Mouse (Mus musculus): ENCODE measurements around the gene Slc11a1. TPM values are rescaled to one million over a fixed set of nuclear protein-coding genes. Genes with fewer than 3 reads are reported as not detected.
A peak's percentile ranks its signal among the peaks of the same experiment; 100 is the strongest.

Gene Slc11a1
- polyA plus RNA-seq, 1 experiment from 2014 or later: 2.1 TPM

MicroRNAs encoded within 50 kb of the gene (microRNA counts, 519-probe panel; counts per million panel counts)
- microRNA mmu-miR-26b: 2,366 counts per million, percentile 64 among the panel's probes with 10 or more counts

Small RNAs within 50 kb of the gene (microRNA-seq; reads per million reads assigned to microRNA genes)
- 28,682 reads per million, percentile 99 among the genes with 10 or more reads in this experiment for gene Mir26b

Other genes starting within 250 kb of the Slc11a1 start
- gene Rufy4, start 249.7 kb upstream of the Slc11a1 start, polyA plus RNA-seq (2016; fragmentation: Nextera tagmentation; extraction: Ambion mirVana): 0.06 and 0.15 TPM in 2 replicates
- 0.05 and 0.22 TPM in 2 replicates for gene Cxcr2, start 221.2 kb upstream of the Slc11a1 start, polyA plus RNA-seq (2016; fragmentation: Nextera tagmentation; extraction: Ambion mirVana)
- not detected in 2 replicates for gene Cxcr1, start 180.6 kb upstream of the Slc11a1 start, polyA plus RNA-seq (2016; fragmentation: Nextera tagmentation; extraction: Ambion mirVana)
- 359 and 369 TPM in 2 replicates for gene Arpc2, start 139.1 kb upstream of the Slc11a1 start, polyA plus RNA-seq (2016; fragmentation: Nextera tagmentation; extraction: Ambion mirVana)
- 0.41 and 0.70 TPM in 2 replicates for gene Gpbar1, start 96.6 kb upstream of the Slc11a1 start, polyA plus RNA-seq (2016; fragmentation: Nextera tagmentation; extraction: Ambion mirVana)
- gene Aamp, start 90.5 kb upstream of the Slc11a1 start, polyA plus RNA-seq (2016; fragmentation: Nextera tagmentation; extraction: Ambion mirVana): 259 and 262 TPM in 2 replicates
- 108 and 109 TPM in 2 replicates for gene Pnkd, start 90.3 kb upstream of the Slc11a1 start, polyA plus RNA-seq (2016; fragmentation: Nextera tagmentation; extraction: Ambion mirVana)
- gene Tmbim1, start 69.6 kb upstream of the Slc11a1 start, polyA plus RNA-seq (2016; fragmentation: Nextera tagmentation; extraction: Ambion mirVana): 12.4 and 12.5 TPM in 2 replicates
- 0.22 and 0.28 TPM in 2 replicates for gene Catip, start 13.1 kb upstream of the Slc11a1 start, polyA plus RNA-seq (2016; fragmentation: Nextera tagmentation; extraction: Ambion mirVana)
- 42.2 and 49.0 TPM in 2 replicates for gene Ctdsp1, start 16.3 kb downstream of the Slc11a1 start, polyA plus RNA-seq (2016; fragmentation: Nextera tagmentation; extraction: Ambion mirVana)
- gene Vil1, start 34.2 kb downstream of the Slc11a1 start, polyA plus RNA-seq (2016; fragmentation: Nextera tagmentation; extraction: Ambion mirVana): 0.26 and 0.37 TPM in 2 replicates
- gene Cnot9, start 130.9 kb downstream of the Slc11a1 start, polyA plus RNA-seq (2016; fragmentation: Nextera tagmentation; extraction: Ambion mirVana): 109 and 113 TPM in 2 replicates
- 0.59 and 0.87 TPM in 2 replicates for gene Plcd4, start 167.7 kb downstream of the Slc11a1 start, polyA plus RNA-seq (2016; fragmentation: Nextera tagmentation; extraction: Ambion mirVana)
- gene Usp37, start 169.1 kb downstream of the Slc11a1 start, polyA plus RNA-seq (2016; fragmentation: Nextera tagmentation; extraction: Ambion mirVana): 45.8 and 47.0 TPM in 2 replicates
- gene Zfp142, start 213.1 kb downstream of the Slc11a1 start, polyA plus RNA-seq (2016; fragmentation: Nextera tagmentation; extraction: Ambion mirVana): 9.5 and 10.5 TPM in 2 replicates
- gene Bcs1l, start 213.1 kb downstream of the Slc11a1 start, polyA plus RNA-seq (2016; fragmentation: Nextera tagmentation; extraction: Ambion mirVana): 16.1 and 18.1 TPM in 2 replicates
- 35.2 and 39.0 TPM in 2 replicates for gene Rnf25, start 226.2 kb downstream of the Slc11a1 start, polyA plus RNA-seq (2016; fragmentation: Nextera tagmentation; extraction: Ambion mirVana)
- 12.4 and 13.1 TPM in 2 replicates for gene Stk36, start 226.2 kb downstream of the Slc11a1 start, polyA plus RNA-seq (2016; fragmentation: Nextera tagmentation; extraction: Ambion mirVana)